Mouse (Mus musculus) testis, adult 2 months (tissue): ENCODE measurements around the gene Phospho1.

ENCODE experiments used
- CTCF ChIP-seq: fragments of 200-500 bp; IDR thresholded peaks from 2 replicates; pipeline ENCODE4 v1.5.1; 2012; ENCODE audit warnings: low read depth, mild to moderate bottlenecking, inconsistent platforms, low read length, moderate library complexity; ENCODE audit not compliant: control insufficient read depth, insufficient read depth, insufficient replicate concordance
- POLR2A ChIP-seq: fragments of 200-500 bp; IDR thresholded peaks from 2 replicates; pipeline ENCODE4 v1.6.1; 2012; ENCODE audit warnings: low read depth, mild to moderate bottlenecking, inconsistent platforms, low read length, moderate library complexity; ENCODE audit not compliant: control insufficient read depth

DNA sequence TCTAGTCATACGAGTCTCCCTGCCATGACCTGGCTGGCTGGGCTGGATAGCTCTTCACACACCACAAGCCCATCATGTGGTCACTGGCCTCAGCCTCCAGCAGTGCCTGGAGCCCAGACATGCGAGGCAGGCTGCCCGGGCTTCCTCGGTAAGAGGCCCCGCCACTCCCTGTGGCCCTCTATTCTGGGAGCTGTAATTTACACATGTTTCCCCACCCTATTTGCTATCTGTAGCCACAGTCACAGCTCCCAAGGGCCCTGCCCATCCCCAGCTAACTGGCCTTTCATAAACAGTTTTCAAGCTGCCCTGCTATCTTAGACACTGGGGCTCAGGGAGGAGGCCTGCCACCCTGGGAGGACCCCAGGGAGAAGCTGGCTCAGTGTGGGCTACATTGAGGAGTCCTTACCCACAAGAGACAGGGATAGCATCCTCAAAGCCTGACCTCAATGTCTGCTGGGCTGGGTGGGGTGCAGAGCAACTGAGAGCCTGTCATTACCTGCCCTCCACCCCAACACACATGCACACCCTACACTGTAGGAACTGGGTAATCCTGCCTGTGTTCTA lies 15.8 kb upstream of the Phospho1 start:
- TF ChIP-seq CTCF (no peak), POLR2A (no peak)
